Mouse (Mus musculus): ENCODE results near the gene Clec14a.
"Not testable (repeated sequence)": the region's sequence is repeated elsewhere in the genome, so short reads cannot be mapped to it uniquely, and the experiment has no call there.

The Clec14a gene

GRCm38 (mm10) chr12:58268563-58269501 lies at the start of gene Clec14a:
TSS of gene Clec14a (minus strand) at chr12:58269290.
- peak; percentile 53 for DNase-seq (ENCODE audit: low spot score)

GRCm38 (mm10) chr12:58307835-58308234 lies 38.7 kb upstream of the Clec14a start:
- no peak for DNase-seq (ENCODE audit: low spot score)

GRCm38 (mm10) chr12:58306402-58306801 lies 37.3 kb upstream of the Clec14a start:
- not testable (repeated sequence) for DNase-seq (ENCODE audit: low spot score)

- no peak for DNase-seq (ENCODE audit: low spot score)
Observed at GRCm38 (mm10) chr12:58305567-58305966, 36.5 kb upstream of the Clec14a start.

- DNase-seq (ENCODE audit: low spot score), result no peak
Observed at GRCm38 (mm10) chr12:58296980-58297379, 27.9 kb upstream of the Clec14a start.

- no peak for DNase-seq (ENCODE audit: low spot score)
Observed at GRCm38 (mm10) chr12:58285912-58286311, 16.8 kb upstream of the Clec14a start.

- DNase-seq (ENCODE audit: low spot score), result no peak
Observed at GRCm38 (mm10) chr12:58270520-58270919, 1.4 kb upstream of the Clec14a start.

- no peak for DNase-seq (ENCODE audit: low spot score)
Observed at GRCm38 (mm10) chr12:58269505-58269904, 415 bp upstream of the Clec14a start.

- DNase-seq (ENCODE audit: low spot score), result peak; percentile 3
Observed at GRCm38 (mm10) chr12:58268186-58268562, 916 bp downstream of the Clec14a start.

- DNase-seq (ENCODE audit: low spot score), result no peak
Observed at GRCm38 (mm10) chr12:58267779-58268178, 1.3 kb downstream of the Clec14a start.

- DNase-seq (ENCODE audit: low spot score), result no peak
Observed at GRCm38 (mm10) chr12:58251901-58252300, 17.2 kb downstream of the Clec14a start.

GRCm38 (mm10) chr12:58232489-58232888 lies 36.6 kb downstream of the Clec14a start:
- no peak for DNase-seq (ENCODE audit: low spot score)

GRCm38 (mm10) chr12:58225644-58226043 lies 43.4 kb downstream of the Clec14a start:
- DNase-seq (ENCODE audit: low spot score), result no peak

GRCm38 (mm10) chr12:58219078-58219477 lies 50.0 kb downstream of the Clec14a start:
- no peak for DNase-seq (ENCODE audit: low spot score)

GRCm38 (mm10) chr12:58216218-58216617 lies 52.9 kb downstream of the Clec14a start:
- DNase-seq (ENCODE audit: low spot score), result no peak
